Mouse (Mus musculus): Measurements from ENCODE around the gene Txndc2. TPM values are rescaled to one million over a fixed set of nuclear protein-coding genes. Genes with fewer than 3 reads are reported as not detected.

Gene Txndc2
- polyA plus RNA-seq, 1 experiment from 2014 or later: 0.21 TPM

GRCm38 (mm10) chr17:65608743-65609142 is 33.2 kb downstream of the Txndc2 start:
- WGBS: 83% methylated on average over 5 of the region's 5 CpGs
- no peak for ATAC-seq (ENCODE audit: low FRiP score)
- Histone ChIP-seq H3K4me3 (replicated peaks; ENCODE audit: low read length) (no peak overlapping the region), H3K27ac (no peak overlapping the region), H3K36me3 (replicated peaks; ENCODE audit: control insufficient read depth, insufficient read depth) (no peaks in the 10 kb centered on the region), H3K27me3 (ENCODE audit: control insufficient read depth, insufficient read depth, low read length) (no peaks in the 10 kb centered on the region), H3K4me2 (replicated peaks) (no peak overlapping the region), H3K9me3 (ENCODE audit: control insufficient read depth, low read length) (no peaks in the 10 kb centered on the region), H3K4me1 (replicated peaks; ENCODE audit: control insufficient read depth, insufficient read depth, low read length) (peaks cover 41% of the 10 kb centered on the region), H3K9ac (no peak overlapping the region)
- DNase-seq (ENCODE audit: low spot score): no peak

DNA sequence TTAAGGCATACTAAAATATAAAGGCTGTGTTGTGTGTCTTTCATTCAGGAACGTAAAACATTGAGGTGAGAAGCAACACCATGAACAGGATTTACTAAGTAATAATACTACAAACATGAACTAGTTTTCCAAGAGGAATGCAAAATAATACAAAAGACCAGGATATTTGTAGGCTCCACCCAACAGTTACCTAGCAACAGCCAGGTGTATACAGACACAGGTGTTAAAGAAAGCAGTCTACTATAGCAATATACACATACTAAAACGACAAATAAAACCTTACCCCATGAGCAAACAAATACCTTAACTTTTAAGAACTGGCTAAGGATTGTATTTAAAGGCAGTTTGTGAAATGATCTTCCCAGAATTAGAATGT is 33.7 kb downstream of the Txndc2 start:
- H3K4me1 ChIP-seq (replicated peaks; ENCODE audit: control insufficient read depth, insufficient read depth, low read length): peaks cover 41% of the 10 kb centered on the region
- ATAC-seq (ENCODE audit: low FRiP score) (no peak), DNase-seq (ENCODE audit: low spot score) (no peak)
- no peak overlapping the region for H3K27ac ChIP-seq
- H3K9ac ChIP-seq: no peak overlapping the region
- 84% methylated on average over 2 of the region's 2 CpGs for WGBS
- H3K36me3 ChIP-seq (replicated peaks; ENCODE audit: control insufficient read depth, insufficient read depth): no peaks in the 10 kb centered on the region
- H3K27me3 ChIP-seq (ENCODE audit: control insufficient read depth, insufficient read depth, low read length): no peaks in the 10 kb centered on the region
- H3K4me3 ChIP-seq (replicated peaks; ENCODE audit: low read length): no peak overlapping the region
- H3K4me2 ChIP-seq (replicated peaks): no peak overlapping the region
- no peaks in the 10 kb centered on the region for H3K9me3 ChIP-seq (ENCODE audit: control insufficient read depth, low read length)

- Histone ChIP-seq H3K4me3 (replicated peaks; ENCODE audit: low read length) (no peak overlapping the region), H3K36me3 (replicated peaks; ENCODE audit: control insufficient read depth, insufficient read depth) (no peaks in the 10 kb centered on the region), H3K27ac (no peak overlapping the region), H3K9me3 (ENCODE audit: control insufficient read depth, low read length) (no peaks in the 10 kb centered on the region), H3K9ac (no peak overlapping the region), H3K27me3 (ENCODE audit: control insufficient read depth, insufficient read depth, low read length) (no peaks in the 10 kb centered on the region), H3K4me2 (replicated peaks) (no peak overlapping the region), H3K4me1 (replicated peaks; ENCODE audit: control insufficient read depth, insufficient read depth, low read length) (peaks cover 41% of the 10 kb centered on the region)
- ATAC-seq (ENCODE audit: low FRiP score): no peak
- no peak for DNase-seq (ENCODE audit: low spot score)
- 46% methylated on average over 7 of the region's 7 CpGs for WGBS
Measured at GRCm38 (mm10) chr17:65607574-65608311, 34.2 kb downstream of the Txndc2 start.

DNA sequence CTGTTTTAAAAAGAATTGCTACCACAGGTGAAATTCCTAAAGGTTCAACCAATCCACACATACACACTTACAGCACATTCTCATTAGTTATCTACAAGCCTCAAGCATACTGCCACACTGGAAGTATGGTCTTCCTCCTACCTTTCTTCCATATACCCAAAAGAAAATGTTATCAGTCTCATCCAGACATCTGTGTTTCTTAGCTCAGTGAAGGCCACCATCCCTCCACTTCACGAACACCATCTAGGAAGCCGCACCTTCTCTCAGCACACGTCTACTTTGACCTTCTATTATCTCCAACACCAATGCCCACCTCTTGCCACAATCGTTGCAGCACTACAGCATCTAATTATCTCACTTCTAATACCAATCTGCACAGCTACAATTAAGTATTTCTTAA is 36.0 kb downstream of the Txndc2 start:
- DNase-seq (ENCODE audit: low spot score) (no peak), ATAC-seq (ENCODE audit: low FRiP score) (no peak)
- Histone ChIP-seq H3K4me1 (replicated peaks; ENCODE audit: control insufficient read depth, insufficient read depth, low read length) (peaks cover 36% of the 10 kb centered on the region), H3K27ac (no peak overlapping the region), H3K36me3 (replicated peaks; ENCODE audit: control insufficient read depth, insufficient read depth) (no peaks in the 10 kb centered on the region), H3K9me3 (ENCODE audit: control insufficient read depth, low read length) (no peaks in the 10 kb centered on the region), H3K4me3 (replicated peaks; ENCODE audit: low read length) (no peak overlapping the region), H3K4me2 (replicated peaks) (no peak overlapping the region), H3K27me3 (ENCODE audit: control insufficient read depth, insufficient read depth, low read length) (no peaks in the 10 kb centered on the region), H3K9ac (no peak overlapping the region)
- WGBS: 79% methylated on average over 4 of the region's 4 CpGs

GRCm38 (mm10) chr17:65604892-65605291 is 37.1 kb downstream of the Txndc2 start:
- Histone ChIP-seq H3K4me3 (replicated peaks; ENCODE audit: low read length) (no peak overlapping the region), H3K4me1 (replicated peaks; ENCODE audit: control insufficient read depth, insufficient read depth, low read length) (peaks cover 39% of the 10 kb centered on the region), H3K4me2 (replicated peaks) (no peak overlapping the region), H3K27ac (no peak overlapping the region), H3K36me3 (replicated peaks; ENCODE audit: control insufficient read depth, insufficient read depth) (no peaks in the 10 kb centered on the region), H3K9me3 (ENCODE audit: control insufficient read depth, low read length) (no peaks in the 10 kb centered on the region), H3K9ac (no peak overlapping the region), H3K27me3 (ENCODE audit: control insufficient read depth, insufficient read depth, low read length) (no peaks in the 10 kb centered on the region)
- DNase-seq (ENCODE audit: low spot score): no peak
- no peak for ATAC-seq (ENCODE audit: low FRiP score)

DNA sequence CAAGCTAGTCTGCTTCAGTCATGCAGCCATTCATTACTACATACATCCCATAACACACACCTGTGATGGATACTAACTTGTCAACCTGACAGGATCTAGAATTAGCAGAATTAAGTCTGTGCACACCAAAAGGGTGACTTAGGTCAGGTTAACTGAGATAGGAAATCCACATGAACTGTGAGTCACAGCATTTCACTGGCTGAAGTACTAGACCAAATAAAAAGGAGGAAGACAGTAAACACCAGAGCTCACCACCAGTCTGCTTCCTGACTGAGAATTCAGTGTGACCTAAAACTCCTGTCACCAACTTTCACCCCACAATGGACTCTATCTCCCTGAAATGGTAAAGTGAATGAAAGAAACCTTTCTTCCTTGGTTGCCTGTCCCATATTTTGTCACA is 37.7 kb downstream of the Txndc2 start:
- Histone ChIP-seq H3K27ac (no peak overlapping the region), H3K4me2 (replicated peaks) (no peak overlapping the region), H3K9ac (no peak overlapping the region), H3K36me3 (replicated peaks; ENCODE audit: control insufficient read depth, insufficient read depth) (no peaks in the 10 kb centered on the region), H3K4me3 (replicated peaks; ENCODE audit: low read length) (no peak overlapping the region), H3K9me3 (ENCODE audit: control insufficient read depth, low read length) (no peaks in the 10 kb centered on the region), H3K27me3 (ENCODE audit: control insufficient read depth, insufficient read depth, low read length) (no peaks in the 10 kb centered on the region), H3K4me1 (replicated peaks; ENCODE audit: control insufficient read depth, insufficient read depth, low read length) (peaks cover 33% of the 10 kb centered on the region)
- no peak for DNase-seq (ENCODE audit: low spot score)
- no peak for ATAC-seq (ENCODE audit: low FRiP score)

- Histone ChIP-seq H3K9me3 (ENCODE audit: control insufficient read depth, low read length) (no peaks in the 10 kb centered on the region), H3K27ac (no peak overlapping the region), H3K36me3 (replicated peaks; ENCODE audit: control insufficient read depth, insufficient read depth) (peaks cover 2% of the 10 kb centered on the region), H3K4me1 (replicated peaks; ENCODE audit: control insufficient read depth, insufficient read depth, low read length) (peaks cover 23% of the 10 kb centered on the region; the same call in 1 of the 2 replicates), H3K27me3 (ENCODE audit: control insufficient read depth, insufficient read depth, low read length) (no peaks in the 10 kb centered on the region), H3K4me3 (replicated peaks; ENCODE audit: low read length) (no peak overlapping the region), H3K4me2 (replicated peaks) (no peak overlapping the region), H3K9ac (no peak overlapping the region)
- 85% methylated on average over 3 of the region's 3 CpGs for whole genome bisulfite sequencing
- DNase-seq (ENCODE audit: low spot score) (no peak), ATAC-seq (ENCODE audit: low FRiP score) (no peak)
Measured at GRCm38 (mm10) chr17:65597857-65598486, 44.0 kb downstream of the Txndc2 start.

DNA sequence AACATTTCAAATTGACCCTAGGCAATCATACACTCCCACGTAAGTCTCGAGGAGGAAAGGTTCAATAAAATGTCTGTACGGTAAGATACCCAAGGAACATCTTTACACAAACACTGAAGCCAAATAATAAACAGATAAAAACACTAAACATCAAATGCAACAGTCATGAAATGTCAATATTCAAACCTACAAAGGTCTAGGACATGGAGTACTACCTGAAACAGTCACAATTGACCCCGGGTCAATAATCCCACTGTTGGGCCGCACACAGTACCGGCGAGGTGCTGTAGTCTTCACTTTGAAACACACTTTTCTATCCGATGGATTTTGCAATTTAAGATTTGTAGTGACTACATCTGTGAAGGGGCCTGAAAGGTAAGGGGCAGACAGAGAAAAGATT is 47.3 kb downstream of the Txndc2 start:
- Histone ChIP-seq H3K4me1 (replicated peaks; ENCODE audit: control insufficient read depth, insufficient read depth, low read length) (peaks cover 8% of the 10 kb centered on the region; the same call in 1 of the 2 replicates), H3K9me3 (ENCODE audit: control insufficient read depth, low read length) (no peaks in the 10 kb centered on the region), H3K4me2 (replicated peaks) (no peak overlapping the region), H3K27ac (no peak overlapping the region), H3K27me3 (ENCODE audit: control insufficient read depth, insufficient read depth, low read length) (no peaks in the 10 kb centered on the region), H3K9ac (no peak overlapping the region), H3K36me3 (replicated peaks; ENCODE audit: control insufficient read depth, insufficient read depth) (peaks cover 16% of the 10 kb centered on the region), H3K4me3 (replicated peaks; ENCODE audit: low read length) (no peak overlapping the region)
- WGBS: 89% methylated on average over 8 of the region's 8 CpGs
- DNase-seq (ENCODE audit: low spot score) (no peak), ATAC-seq (ENCODE audit: low FRiP score) (no peak)
